11 mouse cellular contexts compared by ENCODE assay signal in genomic region chr10:16993789-16994188, GRCm38 (mm10).
A peak's percentile ranks its signal among the peaks of the same experiment; 100 is the strongest.
DNase-seq lines count a peak whose midpoint lies in the region; ATAC-seq and TF ChIP-seq lines count a peak whose summit lies in the region.
"Had no signal": no experiment of that assay in that cellular context is flagged by ENCODE, and none has a peak within 500 bp of the region (broad histone marks: within the 10 kb centered on the region; RNA-seq: fewer than 3 reads in every experiment).

No protein-coding gene starts in this region.

- WGBS in forebrain, embryonic 14.5 days = 60% methylated on average over 2 of the region's 2 CpGs
- WGBS in forebrain, embryonic 10.5 days = 90% methylated on average over 2 of the region's 2 CpGs
- 54% methylated on average over 2 of the region's 2 CpGs for WGBS in neural tube, embryonic 11.5 days

- TF ChIP-seq POLR2A in embryonic fibroblast, embryonic 13.5 days (IDR thresholded peaks at IDR 0.05; ENCODE audit: low read depth, low read length) = no peak

- no peak for TF ChIP-seq CTCF in embryonic fibroblast, embryonic 13.5 days (IDR thresholded peaks at IDR 0.05; ENCODE audit: borderline replicate concordance, insufficient read depth, low read length)

- no peak overlapping the region for H3K9ac ChIP-seq in forebrain, embryonic 14.5 days (ENCODE audit: low read length)
- H3K9ac ChIP-seq in neural tube, embryonic 11.5 days (ENCODE audit: low read length) = no peak overlapping the region

- H3K4me3 ChIP-seq in forebrain, embryonic 14.5 days (ENCODE audit: low read depth, low read length) = no peak overlapping the region
- no peak overlapping the region for H3K4me3 ChIP-seq in forebrain, embryonic 10.5 days
- H3K4me3 ChIP-seq in neural tube, embryonic 11.5 days (ENCODE audit: low read depth, low read length) = no peak overlapping the region
- no peak overlapping the region for H3K4me3 ChIP-seq in embryonic fibroblast, embryonic 13.5 days (ENCODE audit: insufficient read depth, low read length)

- ATAC-seq in forebrain, embryonic 14.5 days = peak; percentile 37; the same call in 1 of the 2 replicates
- ATAC-seq in neural tube, embryonic 11.5 days (ENCODE audit: insufficient read depth, low FRiP score, low TSS enrichment) = peak; percentile 35; the same call in 1 of the 2 replicates
- no peak for ATAC-seq in CD4-positive, CD25-positive, alpha-beta regulatory T cell, adult 4 months
- ATAC-seq: activated CD4-positive, CD25-positive, alpha-beta regulatory T cell, adult 4 months had no signal

- no peaks in the 10 kb centered on the region for H3K27me3 ChIP-seq in forebrain, embryonic 14.5 days (replicated peaks; ENCODE audit: control insufficient read depth, insufficient read depth, low read length)
- H3K27me3 ChIP-seq in forebrain, embryonic 10.5 days (ENCODE audit: poor library complexity, severe bottlenecking) = no peaks in the 10 kb centered on the region
- H3K27me3 ChIP-seq in neural tube, embryonic 11.5 days (ENCODE audit: control insufficient read depth, insufficient read depth, low read length) = no peaks in the 10 kb centered on the region

- no peak overlapping the region for H3K27ac ChIP-seq in forebrain, embryonic 14.5 days (ENCODE audit: low read depth, low read length)
- no peak overlapping the region for H3K27ac ChIP-seq in forebrain, embryonic 10.5 days
- H3K27ac ChIP-seq in neural tube, embryonic 11.5 days (ENCODE audit: low read depth, low read length) = no peak overlapping the region
- peak overlapping the region; percentile 43; the same call in 1 of the 2 replicates for H3K27ac ChIP-seq in embryonic fibroblast, embryonic 13.5 days (ENCODE audit: insufficient read depth, low read length)

- H3K36me3 ChIP-seq in forebrain, embryonic 14.5 days (ENCODE audit: control insufficient read depth, insufficient read depth, low read length) = no peaks in the 10 kb centered on the region
- H3K36me3 ChIP-seq in forebrain, embryonic 10.5 days (replicated peaks) = no peaks in the 10 kb centered on the region
- no peaks in the 10 kb centered on the region for H3K36me3 ChIP-seq in neural tube, embryonic 11.5 days (ENCODE audit: control insufficient read depth, insufficient read depth, low read length)

- H3K4me2 ChIP-seq in forebrain, embryonic 14.5 days (ENCODE audit: low read length) = no peak overlapping the region
- no peak overlapping the region for H3K4me2 ChIP-seq in neural tube, embryonic 11.5 days (ENCODE audit: low read depth)

- no peaks in the 10 kb centered on the region for H3K9me3 ChIP-seq in forebrain, embryonic 14.5 days (replicated peaks; ENCODE audit: control insufficient read depth, low read length)
- no peaks in the 10 kb centered on the region for H3K9me3 ChIP-seq in forebrain, embryonic 10.5 days
- no peaks in the 10 kb centered on the region for H3K9me3 ChIP-seq in neural tube, embryonic 11.5 days (ENCODE audit: control insufficient read depth, low read length)

- no peaks in the 10 kb centered on the region for H3K4me1 ChIP-seq in forebrain, embryonic 14.5 days (ENCODE audit: control insufficient read depth, insufficient read depth, low read length)
- H3K4me1 ChIP-seq in forebrain, embryonic 10.5 days = no peaks in the 10 kb centered on the region
- H3K4me1 ChIP-seq in neural tube, embryonic 11.5 days (ENCODE audit: control insufficient read depth, insufficient read depth, low read length) = no peaks in the 10 kb centered on the region
- H3K4me1 ChIP-seq in embryonic fibroblast, embryonic 13.5 days (ENCODE audit: control insufficient read depth, insufficient read depth, low read length) = peaks cover 2% of the 10 kb centered on the region

- DNase-seq in forebrain, embryonic 14.5 days (ENCODE audit: low spot score) = peak; percentile 26
- no peak for DNase-seq in forebrain, embryonic 10.5 days (ENCODE audit: extremely low spot score, low spot score)
- no peak for DNase-seq in neural tube, embryonic 11.5 days (ENCODE audit: low spot score)
- no peak for DNase-seq in neural tube, embryonic 10.5 days (ENCODE audit: extremely low spot score, low spot score)
- DNase-seq in lung, postnatal 36 days = peak; percentile 49
- no peak for DNase-seq in B cell, adult 2 months
- DNase-seq: gastrocnemius, postnatal 14 days; thymus, adult 2 months had no signal

Comparison
In these comparisons a context has a peak if more than half of its experiments do, and no peak if none do; other contexts are left out.
1. DNase-seq: peak in forebrain, embryonic 14.5 days (single experiment) and lung, postnatal 36 days (single experiment); none in forebrain, embryonic 10.5 days (single experiment), neural tube, embryonic 11.5 days (single experiment), neural tube, embryonic 10.5 days (single experiment) and B cell, adult 2 months (0 of 2).